Mouse (Mus musculus): ENCODE results near the gene Piwil1. TPM values are rescaled to one million over a fixed set of nuclear protein-coding genes. Genes with fewer than 3 reads are reported as not detected.

The Piwil1 gene
- 0.30 TPM for polyA plus RNA-seq (2017; shearing (Covaris generic))

DNA sequence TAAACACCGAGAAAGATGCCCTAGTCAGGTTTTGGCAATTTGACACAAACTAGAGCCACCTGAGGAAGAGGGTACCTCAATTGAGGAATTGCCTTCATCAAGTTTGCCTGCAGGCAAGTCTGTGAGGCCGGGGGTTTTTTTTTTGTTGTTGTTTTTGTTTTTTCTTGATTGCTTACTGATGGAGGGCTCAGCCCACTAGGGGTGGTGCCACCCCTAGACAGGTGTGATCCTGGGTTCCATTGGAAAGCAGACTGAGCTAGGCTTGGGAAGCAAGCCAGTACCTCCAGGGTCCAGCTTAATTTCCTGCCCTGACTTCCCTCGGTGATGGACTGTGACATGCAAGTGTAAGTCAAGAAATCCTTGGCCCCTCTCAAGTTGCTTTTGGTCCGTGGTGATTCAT lies at the start of gene Piwil1:
TSS of gene Piwil1 (plus strand) at position 301 of the 400 bp plus-strand sequence.

Other genes starting within 250 kb of the Piwil1 start
- 0.30 TPM for gene Fzd10, start 101.7 kb upstream of the Piwil1 start, polyA plus RNA-seq (2017; shearing (Covaris generic))